Mouse (Mus musculus): ENCODE results near the gene Kmt2c. TPM values are rescaled to one million over a fixed set of nuclear protein-coding genes. Genes with fewer than 3 reads are reported as not detected.

Kmt2c gene
- polyA plus RNA-seq, 1 experiment, result 19.2 TPM

DNA sequence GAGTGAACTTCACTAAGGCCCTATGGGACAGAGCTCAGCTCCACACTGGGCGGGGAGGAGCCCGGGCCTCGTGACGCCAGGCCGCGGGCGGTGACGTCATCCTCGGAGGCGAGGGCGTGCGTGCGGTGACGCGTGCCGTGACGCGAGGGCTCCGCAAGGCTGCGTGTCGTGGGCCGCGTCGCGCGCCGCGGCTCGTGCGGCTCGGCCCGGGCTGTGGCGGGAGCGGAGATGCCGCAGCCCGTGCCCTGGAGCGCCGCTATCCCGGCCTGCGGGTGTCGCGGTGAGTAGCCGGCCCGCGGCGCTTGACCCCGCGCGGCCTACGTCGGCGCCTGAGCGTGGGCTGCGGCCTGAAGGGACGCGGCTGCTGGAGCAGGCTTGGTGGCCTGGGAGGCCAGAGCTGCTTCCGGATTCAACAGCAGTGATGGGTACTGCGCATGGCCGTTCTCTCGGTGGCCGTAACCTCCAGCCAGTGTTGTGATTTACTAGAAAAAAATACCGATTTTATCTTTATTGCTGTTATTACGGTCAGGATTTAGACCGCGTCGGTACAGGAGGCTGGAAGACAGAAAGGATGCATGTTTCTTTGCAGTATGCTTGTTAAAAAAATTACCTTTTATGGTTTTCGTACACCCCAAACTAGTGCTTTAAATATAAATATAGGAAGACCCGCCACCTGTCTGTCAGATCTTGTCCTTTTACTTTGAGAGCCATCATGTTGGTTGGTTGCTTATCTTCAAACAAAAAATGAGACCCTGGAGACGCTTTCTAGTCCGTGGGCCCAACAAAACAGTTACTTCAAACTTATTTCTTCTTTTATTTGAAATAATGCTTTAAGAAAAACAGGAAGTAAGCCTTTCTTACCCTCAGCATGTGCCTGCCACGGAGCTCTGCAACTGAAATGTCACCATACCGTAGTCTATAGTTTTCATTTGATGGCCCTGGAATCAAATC is 275.6 kb downstream of the Kmt2c start, which contains the start of gene E130116L18Rik:
Gene E130116L18Rik, minus strand, starts transcription at position 402 of the 951 bp plus-strand sequence.
- TF ChIP-seq POLR2A (IDR thresholded peaks at IDR 0.05; ENCODE audit: low read depth, low read length) (peak; percentile 41), CTCF (IDR thresholded peaks at IDR 0.05; ENCODE audit: extremely low read depth, insufficient read depth, insufficient read length, insufficient replicate concordance) (no peak)
- under 1% methylated on average over 72 of the region's 72 CpGs for WGBS
- H3K4me3 ChIP-seq (ENCODE audit: extremely low read depth, insufficient read depth, insufficient read length), result peak within 1 kb of the TSS; percentile 78
- H3K27ac ChIP-seq (ENCODE audit: insufficient read depth, low read length), result peak within 1 kb of the TSS; percentile 90
- H3K27me3 ChIP-seq (ENCODE audit: control insufficient read depth, insufficient read depth, low read length), result no peaks in the 10 kb centered on the region; the same call in 1 of the 2 replicates
- no peaks in the 10 kb centered on the region for H3K36me3 ChIP-seq (ENCODE audit: control insufficient read depth, insufficient read depth, low read length)
- H3K4me1 ChIP-seq (ENCODE audit: control insufficient read depth, insufficient read depth, insufficient read length), result peaks cover 5% of the 10 kb centered on the region
- DNase-seq (ENCODE audit: low read depth in 1 of 2, low spot score in 2 of 2), result peak; percentile 81 to 86

Other genes with a start within 250 kb of the Kmt2c start
- not detected in 2 replicates for gene Cct8l1, start 17.3 kb upstream of the Kmt2c start, polyA plus RNA-seq (2012; rRNA removed)
- 1.7 and 3.1 TPM in 2 replicates for gene Xrcc2, start 207.0 kb upstream of the Kmt2c start, polyA plus RNA-seq (2012; rRNA removed)